Mouse (Mus musculus): Measurements from ENCODE around the gene D10Jhu81e.
"Not testable (repeated sequence)": the region's sequence is repeated elsewhere in the genome, so short reads cannot be mapped to it uniquely, and the experiment has no call there.

DNA sequence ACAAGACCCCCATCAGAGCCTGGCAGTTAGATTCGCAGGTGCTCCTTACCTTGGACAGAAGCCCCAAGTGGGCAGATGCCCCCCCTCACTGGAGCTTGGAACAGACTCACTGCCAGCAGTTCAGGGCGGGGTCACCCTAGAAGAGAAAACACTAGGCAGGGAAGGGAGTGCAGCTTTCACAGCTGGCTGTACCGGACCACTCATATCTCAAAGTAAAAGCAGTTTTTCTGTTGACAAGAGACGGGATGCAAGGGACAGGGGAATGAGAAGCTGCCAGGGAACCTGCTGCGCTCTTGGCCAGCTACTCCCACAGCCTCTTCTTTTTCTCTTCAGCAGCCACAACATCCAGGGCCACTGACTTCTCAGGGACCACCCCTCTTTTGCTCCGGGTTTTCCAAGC, 45.4 kb downstream of the D10Jhu81e start:
- not testable (repeated sequence) for TF ChIP-seq CTCF (IDR thresholded peaks at IDR 0.05; ENCODE audit: insufficient read depth, low read length); POLR2A (IDR thresholded peaks at IDR 0.05; ENCODE audit: borderline replicate concordance, extremely low read depth, low read depth, low read length)
